Mouse (Mus musculus): ENCODE measurements around the gene Itpkb.

GRCm38 (mm10) chr1:180468004-180468403 is 137.7 kb downstream of the Itpkb start:
- TF ChIP-seq CTCF (IDR thresholded peaks at IDR 0.05 in 2 of 3, conservative IDR thresholded peaks at IDR 0.05 in 1 of 3; ENCODE audit: control insufficient read depth in 1 of 3, insufficient read depth in 1 of 3, low read depth in 2 of 3, low read length in 3 of 3, poor library complexity in 1 of 3, severe bottlenecking in 1 of 3) = no peak
- TF ChIP-seq USF1 (IDR thresholded peaks at IDR 0.05; ENCODE audit: low read depth, low read length) = no peak
- TF ChIP-seq POLR2A (IDR thresholded peaks at IDR 0.05; ENCODE audit: control insufficient read depth in 1 of 2, insufficient read depth in 1 of 2, low read depth in 1 of 2, low read length in 2 of 2, poor library complexity in 1 of 2) = no peak
- no peak for TF ChIP-seq TAL1 (IDR thresholded peaks at IDR 0.05; ENCODE audit: low read length)
- no peak for TF ChIP-seq USF2 (IDR thresholded peaks at IDR 0.05; ENCODE audit: borderline replicate concordance in 1 of 2, insufficient read depth in 1 of 2, low read depth in 1 of 2, low read length in 2 of 2)
- TF ChIP-seq SMC3 (IDR thresholded peaks at IDR 0.05; ENCODE audit: low read depth, low read length) = no peak
- TF ChIP-seq BHLHE40 (IDR thresholded peaks at IDR 0.05; ENCODE audit: borderline replicate concordance, low read depth, low read length) = no peak
- no peak for TF ChIP-seq ELF1 (IDR thresholded peaks at IDR 0.05; ENCODE audit: low read depth, low read length)
- TF ChIP-seq GABPA (IDR thresholded peaks at IDR 0.05; ENCODE audit: low read depth, low read length) = no peak
- TF ChIP-seq UBTF (IDR thresholded peaks at IDR 0.05; ENCODE audit: borderline replicate concordance, insufficient read depth, low read depth, low read length) = no peak
- no peak for TF ChIP-seq ZMIZ1 (IDR thresholded peaks at IDR 0.05; ENCODE audit: low read depth, low read length)
- no peak for TF ChIP-seq POLR2AphosphoS2 (IDR thresholded peaks at IDR 0.05; ENCODE audit: low read length)
- no peak for TF ChIP-seq TBP (IDR thresholded peaks at IDR 0.05; ENCODE audit: low read depth, low read length)

Measured in MEL (cell line).